Mouse (Mus musculus) midbrain, embryonic 14.5 days (tissue): ENCODE measurements around the gene A430078G23Rik. TPM values are rescaled to one million over a fixed set of nuclear protein-coding genes. Genes with fewer than 3 reads are reported as not detected.
"Not testable (repeated sequence)": the region's sequence is repeated elsewhere in the genome, so short reads cannot be mapped to it uniquely, and the experiment has no call there.

Source experiments
- ATAC-seq: fragments of 200-750 bp; cut with Nextera tagmentation; 2 replicates; pipeline ENCODE4 v1.8.0; 2017; ENCODE audit warnings: moderate number of reproducible peaks, moderate library complexity; ENCODE audit not compliant: low FRiP score, low TSS enrichment
- DNase-seq: peaks from one replicate; pipeline ENCODE4 v3.0.0-alpha.2; 2015
- H3K27ac ChIP-seq: fragments of 300-500 bp; sonication (generic); replicated peaks from 2 replicates; pipeline ENCODE4 v1.5.1; 2014; ENCODE audit warnings: mild to moderate bottlenecking, low read depth, low read length, moderate library complexity
- H3K27me3 ChIP-seq: fragments of 300-500 bp; sonication (generic); 2 replicates; pipeline ENCODE4 v1.6.1; 2014; ENCODE audit warnings: low read length, control low read depth, mixed read lengths; ENCODE audit not compliant: control insufficient read depth, insufficient read depth
- H3K36me3 ChIP-seq: fragments of 300-500 bp; sonication (generic); 2 replicates; pipeline ENCODE4 v1.6.1; 2014; ENCODE audit warnings: low read length, control low read depth; ENCODE audit not compliant: control insufficient read depth, insufficient read depth
- H3K4me1 ChIP-seq: fragments of 300-500 bp; sonication (generic); 2 replicates; pipeline ENCODE4 v1.6.1; 2014; ENCODE audit warnings: mild to moderate bottlenecking, antibody characterized with exemption, low read length, control low read depth; ENCODE audit not compliant: control insufficient read depth, insufficient read depth
- H3K4me2 ChIP-seq: fragments of 300-500 bp; sonication (generic); 2 replicates; pipeline ENCODE4 v1.6.1; 2014; ENCODE audit warnings: mild to moderate bottlenecking, low read length, moderate library complexity
- H3K4me3 ChIP-seq: fragments of 300-500 bp; sonication (generic); replicated peaks from 2 replicates; pipeline ENCODE4 v1.5.1; 2014; ENCODE audit warnings: low read depth, low read length
- H3K9ac ChIP-seq: fragments of 300-500 bp; sonication (generic); replicated peaks from 2 replicates; pipeline ENCODE4 v1.6.1; 2014; ENCODE audit warnings: mild to moderate bottlenecking, low read length, moderate library complexity
- H3K9me3 ChIP-seq: fragments of 300-500 bp; sonication (generic); 2 replicates; pipeline ENCODE4 v1.6.1; 2016; ENCODE audit warnings: low read length, control low read depth, mixed read lengths; ENCODE audit not compliant: control insufficient read depth
- WGBS: fragments of 180-500 bp; shearing (Covaris S2); extraction: QIAGEN DNeasy Blood & Tissue Kit; methylation state at CpG from one replicate; pipeline ENCODE4 v1.1.7; 2014; 5-methylcytosine and 5-hydroxymethylcytosine counted together
- polyA plus RNA-seq: library from polyadenylated mRNA; unstranded; fragments of >200 nt; fragmentation: Nextera tagmentation; extraction: Ambion mirVana; gene quantifications from 2 replicates; pipeline ENCODE4 v1.2.1, GENCODE M21; 2014

The A430078G23Rik gene
- polyA plus RNA-seq, 1 experiment from 2014 or later = not detected

DNA sequence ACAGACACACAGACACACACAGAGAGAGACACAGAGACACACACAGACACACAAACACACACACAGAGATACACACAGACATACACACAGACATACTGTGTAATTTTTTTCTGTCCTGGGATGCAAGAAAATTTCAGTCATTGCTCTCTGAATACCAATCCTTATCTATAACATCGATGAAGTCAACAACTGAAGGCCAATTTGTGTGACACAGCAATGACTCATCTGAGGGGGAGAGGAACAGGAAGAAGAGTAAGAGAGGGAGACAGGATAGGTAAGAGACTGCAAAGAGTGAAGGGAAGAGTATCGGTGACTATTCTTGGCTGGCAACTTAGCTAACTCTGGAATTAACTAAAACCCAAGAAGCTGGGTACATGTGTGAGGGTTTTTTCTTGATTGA, 29.0 kb upstream of the A430078G23Rik start:
- no peak overlapping the region for H3K9ac ChIP-seq
- ATAC-seq (no peak), DNase-seq (no peak)
- no peaks in the 10 kb centered on the region for H3K36me3 ChIP-seq
- H3K4me1 ChIP-seq = no peaks in the 10 kb centered on the region
- H3K27me3 ChIP-seq = no peaks in the 10 kb centered on the region
- H3K27ac ChIP-seq = no peak overlapping the region
- H3K9me3 ChIP-seq = no peaks in the 10 kb centered on the region
- no peak overlapping the region for H3K4me3 ChIP-seq
- WGBS = 93% methylated on average over 2 of the region's 2 CpGs
- H3K4me2 ChIP-seq = no peak overlapping the region

DNA sequence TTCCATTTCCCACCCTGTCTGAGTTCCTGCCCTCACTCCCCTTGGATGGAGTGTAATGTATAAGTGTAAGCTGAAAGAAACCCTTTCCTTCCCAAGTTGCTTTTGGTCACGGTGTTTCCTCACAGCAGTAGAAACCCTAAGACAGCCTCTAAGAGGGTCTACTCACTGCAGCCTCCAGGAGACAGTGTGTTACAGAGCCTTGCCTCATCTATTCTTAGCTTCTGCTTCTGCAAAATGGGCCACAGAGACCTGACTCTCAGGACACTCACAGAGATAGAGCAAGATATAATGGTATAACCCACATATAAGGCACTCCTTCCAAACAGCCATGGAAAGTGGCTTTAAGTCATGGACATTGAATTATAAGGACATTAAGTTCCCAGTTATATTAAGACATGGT, 26.2 kb upstream of the A430078G23Rik start:
- H3K4me3 ChIP-seq = no peak overlapping the region
- WGBS = 90% methylated on average over 1 of the region's 1 CpGs
- no peaks in the 10 kb centered on the region for H3K4me1 ChIP-seq
- H3K4me2 ChIP-seq = no peak overlapping the region
- H3K27me3 ChIP-seq = no peaks in the 10 kb centered on the region
- no peak overlapping the region for H3K9ac ChIP-seq
- H3K27ac ChIP-seq = no peak overlapping the region
- no peaks in the 10 kb centered on the region for H3K9me3 ChIP-seq
- DNase-seq = no peak
- no peak for ATAC-seq
- no peaks in the 10 kb centered on the region for H3K36me3 ChIP-seq

DNA sequence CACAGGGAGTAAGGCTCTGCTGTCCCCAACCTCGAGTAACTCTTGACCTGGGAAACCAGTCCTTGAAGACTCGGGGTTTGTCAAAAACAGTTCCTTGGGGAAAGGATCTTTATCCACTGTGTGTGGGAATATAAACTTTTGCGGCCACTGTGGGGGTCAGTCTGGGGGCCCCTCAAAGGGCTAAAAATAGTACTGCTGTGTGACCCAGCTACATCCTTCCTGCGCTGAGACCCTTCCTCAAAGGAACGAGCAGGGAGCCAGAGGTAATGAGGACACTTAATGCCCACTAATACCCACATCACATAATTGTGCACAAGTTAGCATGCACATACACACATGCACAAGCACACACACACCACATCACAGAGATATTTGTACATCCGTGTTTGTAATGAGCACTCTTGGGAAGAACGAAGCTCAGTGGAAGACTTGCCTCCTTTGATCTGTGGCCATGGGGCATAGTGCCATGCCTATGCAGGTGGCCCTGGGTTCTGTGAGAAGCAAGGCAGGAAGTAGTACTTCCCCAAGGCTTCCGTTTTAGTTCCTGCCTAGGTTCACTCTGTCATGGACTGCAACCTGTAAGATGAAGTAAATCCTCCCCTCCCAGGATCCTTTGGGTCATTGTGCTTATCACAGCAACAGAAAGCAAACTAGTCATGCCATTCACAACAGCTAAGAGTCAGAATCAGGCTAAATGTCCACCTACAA, 25.5 kb upstream of the A430078G23Rik start:
- no peak overlapping the region for H3K4me3 ChIP-seq
- no peak overlapping the region for H3K4me2 ChIP-seq
- H3K27ac ChIP-seq = no peak overlapping the region
- no peak for ATAC-seq
- H3K4me1 ChIP-seq = no peaks in the 10 kb centered on the region
- DNase-seq = no peak
- no peaks in the 10 kb centered on the region for H3K36me3 ChIP-seq
- H3K9ac ChIP-seq = no peak overlapping the region
- H3K27me3 ChIP-seq = no peaks in the 10 kb centered on the region
- WGBS = 80% methylated on average over 8 of the region's 8 CpGs
- no peaks in the 10 kb centered on the region for H3K9me3 ChIP-seq

DNA sequence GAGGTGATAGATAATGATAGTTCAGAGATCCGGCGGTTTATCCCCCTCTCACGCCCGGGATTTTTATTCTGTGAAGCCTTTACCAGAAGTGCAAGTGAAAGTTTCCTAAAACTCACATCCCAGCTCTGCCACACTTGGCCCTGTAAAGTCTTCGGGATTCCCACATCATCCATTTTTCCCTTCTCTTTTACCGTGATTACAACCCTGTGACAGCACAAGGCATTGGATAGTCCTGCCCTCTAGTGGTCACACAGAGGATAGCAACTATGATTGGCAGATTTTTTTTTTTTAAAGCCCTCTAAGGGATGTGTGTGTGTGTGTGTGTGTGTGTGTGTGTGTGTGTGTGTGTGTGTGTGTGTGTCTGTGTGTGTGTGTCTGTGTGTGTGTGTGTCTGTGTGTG, 22.6 kb upstream of the A430078G23Rik start:
- Histone ChIP-seq H3K9me3 (no peaks in the 10 kb centered on the region), H3K4me3 (no peak overlapping the region), H3K27ac (no peak overlapping the region), H3K27me3 (no peaks in the 10 kb centered on the region), H3K9ac (no peak overlapping the region), H3K4me1 (no peaks in the 10 kb centered on the region), H3K36me3 (no peaks in the 10 kb centered on the region), H3K4me2 (no peak overlapping the region)
- peak; percentile 81 for DNase-seq
- ATAC-seq = no peak; the same call in 1 of the 2 replicates
- 46% methylated on average over 6 of the region's 6 CpGs for WGBS

DNA sequence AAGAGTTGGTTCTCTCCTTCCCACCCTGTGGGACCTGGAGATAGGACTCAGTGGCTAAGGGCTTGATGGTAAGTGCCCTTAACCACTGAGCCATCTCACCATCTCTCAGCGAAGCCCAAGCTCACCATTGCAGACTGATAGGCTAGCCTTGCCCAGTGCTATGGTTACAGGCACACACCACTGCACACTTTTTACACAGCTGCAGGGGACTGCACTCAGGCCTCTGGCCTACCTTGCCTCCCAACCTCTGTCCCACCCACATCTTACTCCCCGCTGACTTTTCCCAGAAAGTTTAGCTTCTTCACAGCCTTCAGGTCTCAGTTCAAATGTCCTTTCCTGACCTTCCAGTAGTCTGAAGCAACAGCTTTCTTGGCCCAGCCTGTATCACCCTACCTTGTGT, 21.5 kb upstream of the A430078G23Rik start:
- no peaks in the 10 kb centered on the region for H3K36me3 ChIP-seq
- no peak overlapping the region for H3K9ac ChIP-seq
- ATAC-seq (no peak), DNase-seq (no peak)
- no peak overlapping the region for H3K4me3 ChIP-seq
- no peaks in the 10 kb centered on the region for H3K27me3 ChIP-seq
- H3K9me3 ChIP-seq = no peaks in the 10 kb centered on the region
- H3K4me2 ChIP-seq = no peak overlapping the region
- H3K27ac ChIP-seq = no peak overlapping the region
- no peaks in the 10 kb centered on the region for H3K4me1 ChIP-seq
- 82% methylated on average over 2 of the region's 2 CpGs for WGBS

DNA sequence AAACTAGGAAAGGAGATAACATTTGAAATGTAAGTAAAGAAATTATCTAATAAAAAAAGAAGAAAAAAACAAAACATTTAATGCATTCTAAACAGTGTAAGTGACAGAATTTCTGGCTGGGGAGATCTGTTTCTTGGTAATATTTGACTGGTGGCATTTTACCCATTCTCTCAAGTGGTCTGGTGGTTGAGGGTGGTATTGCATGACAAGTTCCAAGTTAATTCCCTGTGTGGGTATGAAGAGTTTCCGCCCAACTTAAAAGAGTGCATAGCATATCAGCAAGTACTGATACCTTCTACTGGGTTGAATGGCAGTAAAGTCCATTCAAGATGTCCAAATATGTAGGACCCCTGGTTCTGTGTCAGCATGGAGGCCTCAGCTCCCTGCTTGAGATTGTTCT, 17.3 kb upstream of the A430078G23Rik start:
- H3K9me3 ChIP-seq = no peaks in the 10 kb centered on the region
- 90% methylated on average over 1 of the region's 1 CpGs for WGBS
- no peaks in the 10 kb centered on the region for H3K4me1 ChIP-seq
- no peak for DNase-seq
- no peak overlapping the region for H3K9ac ChIP-seq
- H3K4me2 ChIP-seq = no peak overlapping the region
- H3K27ac ChIP-seq = no peak overlapping the region
- H3K4me3 ChIP-seq = no peak overlapping the region
- no peaks in the 10 kb centered on the region for H3K36me3 ChIP-seq
- no peak for ATAC-seq
- no peaks in the 10 kb centered on the region for H3K27me3 ChIP-seq

DNA sequence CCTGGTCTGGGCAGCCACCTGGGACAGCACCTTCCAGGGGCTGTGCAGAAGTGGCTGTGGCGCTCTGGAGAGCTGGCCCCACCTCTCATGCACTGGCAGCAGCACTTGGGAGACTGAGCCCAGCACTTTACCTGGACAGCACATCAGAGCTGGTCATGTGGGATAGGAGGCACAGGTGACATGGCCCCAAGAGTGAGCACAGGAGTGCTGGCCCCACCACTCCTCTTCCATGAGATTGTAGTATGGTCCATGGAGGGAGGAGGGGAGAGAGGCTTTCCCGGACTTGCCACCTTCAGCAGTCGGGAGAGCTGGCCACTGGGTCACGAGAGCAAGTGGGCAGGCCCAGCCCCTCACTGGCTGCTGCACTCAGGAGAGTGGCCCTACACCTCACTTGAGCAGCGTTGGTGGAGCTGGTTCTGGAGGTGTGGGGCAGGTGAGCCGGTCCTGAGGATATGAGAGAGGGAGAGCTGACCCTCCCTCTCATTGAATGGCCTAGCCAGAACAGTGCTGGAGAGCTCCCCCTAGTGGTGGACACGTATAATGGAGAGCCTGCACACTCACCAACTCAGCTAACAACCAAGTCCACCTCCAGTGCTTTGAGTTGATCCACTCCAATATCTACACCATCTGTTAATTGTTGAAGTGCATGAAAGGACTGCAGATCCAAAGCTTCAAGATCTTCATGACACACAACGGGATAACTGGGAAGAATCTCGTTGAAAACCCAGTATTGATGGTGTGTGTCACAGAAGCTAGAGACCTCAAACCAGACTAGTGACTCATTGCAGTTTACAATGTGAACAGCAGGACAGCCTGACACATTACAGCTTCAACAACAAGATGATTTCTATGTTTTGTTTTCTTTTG, 16.3 kb upstream of the A430078G23Rik start:
- H3K27ac ChIP-seq = no peak overlapping the region
- H3K27me3 ChIP-seq = no peaks in the 10 kb centered on the region
- no peak overlapping the region for H3K4me3 ChIP-seq
- ATAC-seq (peak; percentile 27; the same call in 1 of the 2 replicates), DNase-seq (peak; percentile 57)
- no peak overlapping the region for H3K4me2 ChIP-seq
- H3K36me3 ChIP-seq = no peaks in the 10 kb centered on the region
- no peak overlapping the region for H3K9ac ChIP-seq
- H3K4me1 ChIP-seq = no peaks in the 10 kb centered on the region
- WGBS = 63% methylated on average over 9 of the region's 9 CpGs
- H3K9me3 ChIP-seq = no peaks in the 10 kb centered on the region

DNA sequence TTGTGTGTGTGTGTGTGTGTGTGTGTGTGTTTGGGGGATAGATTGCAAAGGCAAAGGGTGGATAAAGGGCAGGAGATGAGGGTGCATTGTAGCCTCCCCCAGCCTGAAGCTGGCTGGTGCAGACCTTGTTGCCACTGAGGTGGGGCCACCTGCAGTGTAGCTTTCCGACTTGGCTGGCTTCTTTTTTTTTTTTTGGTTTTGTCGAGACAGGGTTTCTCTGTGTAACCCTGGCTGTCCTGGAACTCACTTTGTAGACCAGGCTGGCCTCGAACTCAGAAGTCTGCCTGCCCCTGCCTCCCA, 15.7 kb upstream of the A430078G23Rik start:
- H3K4me3 ChIP-seq, H3K27me3 ChIP-seq, H3K27ac ChIP-seq, H3K9me3 ChIP-seq, H3K36me3 ChIP-seq, H3K4me2 ChIP-seq, ATAC-seq, H3K9ac ChIP-seq, DNase-seq, H3K4me1 ChIP-seq: not testable (repeated sequence)
- 78% methylated on average over 3 of the region's 3 CpGs for WGBS

DNA sequence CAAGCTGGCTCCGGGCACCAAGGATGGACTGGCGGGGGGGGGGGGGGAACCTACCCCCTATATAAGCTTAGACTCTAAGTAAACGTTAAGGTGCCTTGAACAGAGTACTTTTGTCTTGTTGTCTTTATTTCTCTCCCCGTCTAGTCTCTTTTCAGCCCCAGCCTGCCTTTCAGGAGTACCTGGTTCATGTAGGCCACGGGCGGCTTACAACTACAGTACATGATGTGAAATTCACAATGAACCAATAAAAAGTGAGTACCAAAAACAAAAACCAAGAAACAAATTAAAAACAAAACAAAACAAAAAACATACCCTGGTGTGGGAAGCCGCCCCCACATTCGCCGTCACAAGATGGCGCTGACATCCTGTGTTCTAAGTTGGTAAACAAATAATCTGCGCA, 15.2 kb upstream of the A430078G23Rik start:
- no peak overlapping the region for H3K4me3 ChIP-seq
- no peak overlapping the region for H3K27ac ChIP-seq
- 91% methylated on average over 11 of the region's 11 CpGs for WGBS
- no peaks in the 10 kb centered on the region for H3K9me3 ChIP-seq
- H3K4me1 ChIP-seq = no peaks in the 10 kb centered on the region
- no peaks in the 10 kb centered on the region for H3K36me3 ChIP-seq
- no peaks in the 10 kb centered on the region for H3K27me3 ChIP-seq
- H3K4me2 ChIP-seq = no peak overlapping the region
- no peak for DNase-seq
- no peak overlapping the region for H3K9ac ChIP-seq
- ATAC-seq = no peak
